Mouse (Mus musculus): ENCODE data around the gene C1qc. TPM values are rescaled to one million over a fixed set of nuclear protein-coding genes. Genes with fewer than 3 reads are reported as not detected.

The C1qc gene
- polyA plus RNA-seq, 1 experiment from 2014 or later: 14.5 TPM

DNA sequence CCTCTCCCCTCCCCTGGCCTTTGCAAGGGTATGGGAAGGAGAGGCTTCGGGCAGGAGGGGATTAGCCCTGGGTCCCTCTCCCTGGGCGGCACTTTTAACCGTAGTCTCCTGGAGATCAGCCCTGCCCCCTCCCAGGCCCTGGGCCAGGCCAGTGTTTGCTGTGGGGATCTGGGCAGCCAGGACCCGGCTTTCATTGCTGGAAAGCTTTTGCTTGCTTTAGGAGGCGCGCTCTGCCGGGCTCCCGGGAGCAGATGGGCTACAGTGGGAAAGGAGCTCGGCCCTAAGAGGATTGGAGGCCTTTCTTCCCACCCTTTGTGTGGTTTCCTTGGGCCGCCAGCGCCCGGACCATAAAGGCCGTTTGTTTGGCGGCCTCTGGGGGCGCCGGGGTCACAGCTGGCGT lies 31.1 kb downstream of the C1qc start:
- H3K36me3 ChIP-seq (replicated peaks; ENCODE audit: control insufficient read depth, insufficient read depth, low read depth, low read length): no peaks in the 10 kb centered on the region
- peaks cover 8% of the 10 kb centered on the region for H3K4me1 ChIP-seq (ENCODE audit: control insufficient read depth, insufficient read depth, low read length)
- no peak overlapping the region for H3K4me2 ChIP-seq (ENCODE audit: low read depth, low read length)
- WGBS: 7% methylated on average over 17 of the region's 17 CpGs
- no peak overlapping the region for H3K27ac ChIP-seq (replicated peaks; ENCODE audit: low read depth, low read length)
- DNase-seq (ENCODE audit: low spot score) (peak; percentile 31), ATAC-seq (replicated peaks; ENCODE audit: insufficient number of reproducible peaks, low FRiP score, low TSS enrichment, low read depth) (no peak; the same call in 1 of the 2 replicates)
- H3K9me3 ChIP-seq (replicated peaks; ENCODE audit: control insufficient read depth, low read length): no peaks in the 10 kb centered on the region
- no peak overlapping the region for H3K4me3 ChIP-seq (ENCODE audit: low read depth, low read length)
- H3K27me3 ChIP-seq (ENCODE audit: control insufficient read depth, insufficient read depth, low read length): no peaks in the 10 kb centered on the region
- H3K9ac ChIP-seq (replicated peaks; ENCODE audit: low read length): peak overlapping the region; percentile 37

DNA sequence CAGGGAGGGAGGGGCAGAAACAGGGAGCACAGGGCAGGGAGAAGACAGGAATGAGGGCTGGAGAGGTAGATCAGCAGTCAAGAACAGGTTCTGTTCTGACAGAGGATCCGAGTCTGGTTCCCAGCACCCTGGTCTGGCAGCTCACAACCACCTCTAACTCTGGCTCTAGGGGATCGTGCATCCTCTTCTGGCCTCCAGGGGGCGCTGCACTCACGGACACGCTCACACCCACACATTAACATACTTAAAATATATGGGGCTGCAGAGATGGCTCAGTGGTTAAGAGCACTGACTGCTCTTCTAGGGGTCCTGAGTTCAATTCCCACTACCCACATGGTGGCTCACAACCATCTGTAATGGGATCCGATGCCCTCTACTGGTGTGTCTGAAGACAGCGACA lies 32.8 kb downstream of the C1qc start:
- ATAC-seq (replicated peaks; ENCODE audit: insufficient number of reproducible peaks, low FRiP score, low TSS enrichment, low read depth) (no peak), DNase-seq (ENCODE audit: low spot score) (no peak)
- no peak overlapping the region for H3K4me2 ChIP-seq (ENCODE audit: low read depth, low read length)
- no peaks in the 10 kb centered on the region for H3K36me3 ChIP-seq (replicated peaks; ENCODE audit: control insufficient read depth, insufficient read depth, low read depth, low read length)
- peaks cover 6% of the 10 kb centered on the region for H3K4me1 ChIP-seq (ENCODE audit: control insufficient read depth, insufficient read depth, low read length)
- 89% methylated on average over 7 of the region's 7 CpGs for WGBS
- H3K4me3 ChIP-seq (ENCODE audit: low read depth, low read length): no peak overlapping the region
- no peaks in the 10 kb centered on the region for H3K27me3 ChIP-seq (ENCODE audit: control insufficient read depth, insufficient read depth, low read length)
- H3K9me3 ChIP-seq (replicated peaks; ENCODE audit: control insufficient read depth, low read length): no peaks in the 10 kb centered on the region
- no peak overlapping the region for H3K9ac ChIP-seq (replicated peaks; ENCODE audit: low read length)
- no peak overlapping the region for H3K27ac ChIP-seq (replicated peaks; ENCODE audit: low read depth, low read length)

DNA sequence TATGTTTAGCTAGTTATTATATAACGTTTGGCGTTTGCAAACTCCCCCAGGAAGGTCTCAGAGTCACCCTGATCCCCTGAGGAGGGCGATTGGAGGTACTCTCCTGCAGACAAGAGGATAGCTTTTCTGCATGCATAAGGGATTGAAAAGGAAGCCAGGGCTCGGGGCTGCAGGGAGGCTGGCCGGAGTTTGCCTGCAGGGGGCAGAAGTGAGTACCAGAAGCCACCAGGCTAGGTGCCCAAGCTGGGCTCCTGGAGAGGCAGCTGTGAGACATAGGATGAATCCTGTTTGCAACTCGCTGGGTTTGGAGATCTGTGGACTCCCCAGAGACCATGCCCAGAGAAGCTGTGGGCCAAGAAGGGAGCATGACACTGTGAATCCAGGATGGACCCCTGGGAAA lies 37.8 kb downstream of the C1qc start:
- WGBS: 26% methylated on average over 6 of the region's 6 CpGs
- no peaks in the 10 kb centered on the region for H3K27me3 ChIP-seq (ENCODE audit: control insufficient read depth, insufficient read depth, low read length)
- H3K9me3 ChIP-seq (replicated peaks; ENCODE audit: control insufficient read depth, low read length): no peaks in the 10 kb centered on the region
- no peak overlapping the region for H3K27ac ChIP-seq (replicated peaks; ENCODE audit: low read depth, low read length)
- no peak overlapping the region for H3K4me3 ChIP-seq (ENCODE audit: low read depth, low read length)
- no peaks in the 10 kb centered on the region for H3K36me3 ChIP-seq (replicated peaks; ENCODE audit: control insufficient read depth, insufficient read depth, low read depth, low read length)
- DNase-seq (ENCODE audit: low spot score) (peak; percentile 34), ATAC-seq (replicated peaks; ENCODE audit: insufficient number of reproducible peaks, low FRiP score, low TSS enrichment, low read depth) (no peak)
- H3K4me1 ChIP-seq (ENCODE audit: control insufficient read depth, insufficient read depth, low read length): no peaks in the 10 kb centered on the region
- no peak overlapping the region for H3K4me2 ChIP-seq (ENCODE audit: low read depth, low read length)
- H3K9ac ChIP-seq (replicated peaks; ENCODE audit: low read length): no peak overlapping the region

DNA sequence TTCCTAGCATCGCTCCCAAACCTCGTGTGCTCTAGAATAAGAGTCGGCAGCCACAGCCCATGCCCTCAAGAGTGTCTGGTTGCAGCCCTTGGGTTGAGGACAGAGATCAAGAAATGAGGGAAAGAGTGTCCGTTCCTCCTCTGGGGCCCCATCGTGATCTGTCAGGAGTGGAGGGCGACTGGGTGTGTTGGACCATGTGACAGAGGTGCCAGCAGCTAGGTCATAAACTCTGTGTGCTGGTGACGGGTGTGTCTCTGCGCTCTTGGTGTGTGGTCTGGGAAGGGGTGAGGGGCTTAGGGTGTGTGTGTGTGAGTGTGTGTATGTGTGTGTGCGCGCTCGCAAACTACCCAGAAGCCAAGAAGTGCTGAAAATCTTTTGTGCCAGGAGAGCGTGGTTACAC lies 39.9 kb downstream of the C1qc start:
- 88% methylated on average over 12 of the region's 12 CpGs for WGBS
- ATAC-seq (replicated peaks; ENCODE audit: insufficient number of reproducible peaks, low FRiP score, low TSS enrichment, low read depth): no peak

DNA sequence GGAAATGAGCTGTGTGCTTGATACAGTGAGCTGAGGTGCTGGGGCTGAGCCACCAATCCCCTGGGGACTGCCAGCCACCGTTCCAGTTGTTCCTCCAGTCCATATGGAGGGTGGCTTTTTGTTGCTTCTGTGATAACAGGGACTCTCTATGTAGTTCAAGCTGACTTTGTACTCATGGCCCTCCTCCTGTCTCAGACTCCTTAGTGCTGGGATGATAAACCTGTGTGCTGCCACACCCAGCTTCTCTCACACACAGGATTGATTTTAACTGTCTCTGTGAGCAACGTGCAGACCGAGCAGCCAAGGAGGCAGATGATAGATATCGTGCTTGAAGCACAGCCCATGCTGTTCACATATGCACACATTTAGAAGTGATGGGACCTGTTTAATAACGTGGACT lies 40.7 kb downstream of the C1qc start:
- WGBS: 74% methylated on average over 5 of the region's 5 CpGs
- Histone ChIP-seq H3K36me3 (replicated peaks; ENCODE audit: control insufficient read depth, insufficient read depth, low read depth, low read length) (no peaks in the 10 kb centered on the region), H3K4me3 (ENCODE audit: low read depth, low read length) (no peak overlapping the region), H3K4me2 (ENCODE audit: low read depth, low read length) (no peak overlapping the region), H3K9ac (replicated peaks; ENCODE audit: low read length) (no peak overlapping the region), H3K4me1 (ENCODE audit: control insufficient read depth, insufficient read depth, low read length) (no peaks in the 10 kb centered on the region), H3K27ac (replicated peaks; ENCODE audit: low read depth, low read length) (no peak overlapping the region), H3K27me3 (ENCODE audit: control insufficient read depth, insufficient read depth, low read length) (no peaks in the 10 kb centered on the region), H3K9me3 (replicated peaks; ENCODE audit: control insufficient read depth, low read length) (no peaks in the 10 kb centered on the region)
- ATAC-seq (replicated peaks; ENCODE audit: insufficient number of reproducible peaks, low FRiP score, low TSS enrichment, low read depth) (no peak), DNase-seq (ENCODE audit: low spot score) (no peak)

More for the DNA sequence above, 39.9 kb downstream of the C1qc start:
- Histone ChIP-seq H3K4me1 (ENCODE audit: control insufficient read depth, insufficient read depth, low read length) (no peaks in the 10 kb centered on the region), H3K9ac (replicated peaks; ENCODE audit: low read length) (no peak overlapping the region), H3K27ac (replicated peaks; ENCODE audit: low read depth, low read length) (no peak overlapping the region), H3K4me2 (ENCODE audit: low read depth, low read length) (no peak overlapping the region), H3K4me3 (ENCODE audit: low read depth, low read length) (no peak overlapping the region), H3K9me3 (replicated peaks; ENCODE audit: control insufficient read depth, low read length) (no peaks in the 10 kb centered on the region), H3K27me3 (ENCODE audit: control insufficient read depth, insufficient read depth, low read length) (no peaks in the 10 kb centered on the region), H3K36me3 (replicated peaks; ENCODE audit: control insufficient read depth, insufficient read depth, low read depth, low read length) (no peaks in the 10 kb centered on the region)
- DNase-seq (ENCODE audit: low spot score): no peak

DNA sequence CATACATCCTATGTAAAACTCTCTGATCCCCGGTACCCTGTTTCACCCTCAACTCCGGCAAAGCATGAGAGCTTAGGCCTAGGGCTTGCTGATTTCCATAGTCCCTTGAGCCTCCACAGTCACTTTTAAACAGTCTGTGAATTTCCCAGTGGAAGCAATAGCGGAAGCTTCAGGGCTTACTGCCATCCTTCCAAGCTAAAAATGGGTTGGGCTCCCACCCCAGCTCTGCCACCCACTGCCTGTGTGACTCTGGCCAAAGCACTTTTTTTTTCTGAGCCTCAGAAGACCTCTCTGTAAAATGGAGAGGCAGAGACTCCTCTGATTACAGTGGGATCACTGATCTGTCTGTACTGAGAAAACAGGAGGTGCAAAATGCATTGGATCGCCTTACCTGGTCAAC lies 44.3 kb downstream of the C1qc start:
- Histone ChIP-seq H3K9ac (replicated peaks; ENCODE audit: low read length) (no peak overlapping the region), H3K4me1 (ENCODE audit: control insufficient read depth, insufficient read depth, low read length) (no peaks in the 10 kb centered on the region), H3K9me3 (replicated peaks; ENCODE audit: control insufficient read depth, low read length) (no peaks in the 10 kb centered on the region), H3K4me3 (ENCODE audit: low read depth, low read length) (no peak overlapping the region), H3K27ac (replicated peaks; ENCODE audit: low read depth, low read length) (no peak overlapping the region), H3K4me2 (ENCODE audit: low read depth, low read length) (no peak overlapping the region), H3K27me3 (ENCODE audit: control insufficient read depth, insufficient read depth, low read length) (no peaks in the 10 kb centered on the region), H3K36me3 (replicated peaks; ENCODE audit: control insufficient read depth, insufficient read depth, low read depth, low read length) (no peaks in the 10 kb centered on the region)
- 68% methylated on average over 4 of the region's 4 CpGs for WGBS
- DNase-seq (ENCODE audit: low spot score): no peak
- no peak for ATAC-seq (replicated peaks; ENCODE audit: insufficient number of reproducible peaks, low FRiP score, low TSS enrichment, low read depth)

DNA sequence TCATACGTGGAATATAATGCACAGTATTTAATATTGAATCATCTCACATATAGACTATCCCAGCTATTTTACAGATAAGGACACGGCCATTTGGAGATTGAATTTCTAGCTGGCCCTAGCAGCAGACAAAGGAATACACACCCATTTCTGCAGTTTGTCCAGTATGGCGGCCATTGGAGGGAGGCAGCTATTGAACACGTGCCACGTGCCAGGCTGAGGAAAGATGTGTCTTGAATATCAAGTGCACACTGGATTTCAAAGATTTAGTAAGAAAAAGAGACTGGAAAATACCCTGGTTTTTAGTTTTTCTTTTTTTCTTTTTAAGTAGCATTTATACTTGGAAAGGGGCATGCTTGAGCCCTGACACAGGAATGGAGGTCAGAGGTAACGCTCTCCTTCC lies 45.7 kb downstream of the C1qc start:
- no peak for ATAC-seq (replicated peaks; ENCODE audit: insufficient number of reproducible peaks, low FRiP score, low TSS enrichment, low read depth)
- DNase-seq (ENCODE audit: low spot score): no peak
- H3K36me3 ChIP-seq (replicated peaks; ENCODE audit: control insufficient read depth, insufficient read depth, low read depth, low read length): no peaks in the 10 kb centered on the region
- no peak overlapping the region for H3K9ac ChIP-seq (replicated peaks; ENCODE audit: low read length)
- no peaks in the 10 kb centered on the region for H3K4me1 ChIP-seq (ENCODE audit: control insufficient read depth, insufficient read depth, low read length)
- no peak overlapping the region for H3K27ac ChIP-seq (replicated peaks; ENCODE audit: low read depth, low read length)
- H3K9me3 ChIP-seq (replicated peaks; ENCODE audit: control insufficient read depth, low read length): no peaks in the 10 kb centered on the region
- WGBS: 85% methylated on average over 6 of the region's 6 CpGs
- no peaks in the 10 kb centered on the region for H3K27me3 ChIP-seq (ENCODE audit: control insufficient read depth, insufficient read depth, low read length)
- no peak overlapping the region for H3K4me2 ChIP-seq (ENCODE audit: low read depth, low read length)
- no peak overlapping the region for H3K4me3 ChIP-seq (ENCODE audit: low read depth, low read length)

DNA sequence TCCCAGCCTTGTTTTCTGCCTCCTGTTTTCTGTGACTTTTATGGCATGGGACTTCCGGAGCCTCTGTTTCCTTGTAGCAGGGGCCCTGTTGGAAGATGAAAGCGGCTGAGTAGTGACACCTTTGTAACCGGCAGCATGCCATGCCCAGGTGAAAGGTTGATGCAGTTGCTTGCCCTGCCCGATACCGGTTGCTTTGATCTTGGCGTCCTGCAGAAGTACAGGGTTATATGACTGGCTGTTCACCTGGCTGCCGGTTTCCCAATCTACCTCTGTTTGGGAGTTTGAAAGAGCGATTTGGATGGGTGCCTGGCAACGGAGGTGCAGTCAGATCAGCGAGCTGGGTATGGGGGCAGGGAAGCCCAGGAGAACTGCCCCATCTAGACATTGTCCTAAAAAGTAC lies 50.1 kb downstream of the C1qc start:
- Histone ChIP-seq H3K9ac (replicated peaks; ENCODE audit: low read length) (no peak overlapping the region), H3K27me3 (ENCODE audit: control insufficient read depth, insufficient read depth, low read length) (no peaks in the 10 kb centered on the region), H3K36me3 (replicated peaks; ENCODE audit: control insufficient read depth, insufficient read depth, low read depth, low read length) (no peaks in the 10 kb centered on the region), H3K4me1 (ENCODE audit: control insufficient read depth, insufficient read depth, low read length) (no peaks in the 10 kb centered on the region), H3K4me2 (ENCODE audit: low read depth, low read length) (no peak overlapping the region), H3K4me3 (ENCODE audit: low read depth, low read length) (no peak overlapping the region), H3K27ac (replicated peaks; ENCODE audit: low read depth, low read length) (no peak overlapping the region), H3K9me3 (replicated peaks; ENCODE audit: control insufficient read depth, low read length) (no peaks in the 10 kb centered on the region)
- ATAC-seq (replicated peaks; ENCODE audit: insufficient number of reproducible peaks, low FRiP score, low TSS enrichment, low read depth) (no peak), DNase-seq (ENCODE audit: low spot score) (no peak)
- 86% methylated on average over 10 of the region's 10 CpGs for WGBS

Measured in embryonic facial prominence, embryonic 11.5 days (tissue).